Mouse (Mus musculus) cortical plate, adult 2 months (tissue): Measurements from ENCODE around the gene Nnat.

ENCODE experiments used
- CTCF ChIP-seq: fragments of 200-500 bp; IDR thresholded peaks from 2 replicates; pipeline ENCODE4 v1.5.1; 2011; ENCODE audit warnings: mild to moderate bottlenecking, control low read depth, low read length; ENCODE audit not compliant: insufficient read depth; ENCODE audit errors: extremely low read depth
- POLR2A ChIP-seq: fragments of 200-500 bp; IDR thresholded peaks from 2 replicates; pipeline ENCODE4 v1.6.1; 2011; ENCODE audit warnings: mild to moderate bottlenecking, low read length, control low read depth; ENCODE audit not compliant: insufficient read depth; ENCODE audit errors: extremely low read depth

- TF ChIP-seq CTCF (no peak), POLR2A (no peak)
Observed at GRCm38 (mm10) chr2:157601435-157601839, 41.6 kb downstream of the Nnat start.
